Mouse (Mus musculus): Measurements from ENCODE around the gene Phf1. TPM values are rescaled to one million over a fixed set of nuclear protein-coding genes. Genes with fewer than 3 reads are reported as not detected.

Gene Phf1
- polyA plus RNA-seq, 1 experiment from 2014 or later: 23.8 TPM

GRCm38 (mm10) chr17:26947231-26948100, 14.6 kb downstream of the Phf1 start:
- Histone ChIP-seq H3K4me2 (ENCODE audit: low read depth, low read length) (peak overlapping the region; percentile 60), H3K9me3 (ENCODE audit: control insufficient read depth, low read length) (no peaks in the 10 kb centered on the region), H3K27ac (ENCODE audit: low read depth, low read length) (peak overlapping the region; percentile 52), H3K4me3 (ENCODE audit: low read depth, low read length) (no peak overlapping the region), H3K9ac (replicated peaks; ENCODE audit: low read depth, low read length) (no peak overlapping the region; the same call in 1 of the 2 replicates), H3K4me1 (ENCODE audit: control insufficient read depth, insufficient read depth, low read length) (peaks cover 56% of the 10 kb centered on the region), H3K36me3 (ENCODE audit: control insufficient read depth, insufficient read depth, low read length) (no peaks in the 10 kb centered on the region), H3K27me3 (ENCODE audit: control insufficient read depth, insufficient read depth, low read length) (no peaks in the 10 kb centered on the region)
- WGBS: 36% methylated on average over 12 of the region's 12 CpGs
- no peak for ATAC-seq (ENCODE audit: low read depth)

- H3K9me3 ChIP-seq (ENCODE audit: control insufficient read depth, low read length): no peaks in the 10 kb centered on the region
- peaks cover 66% of the 10 kb centered on the region for H3K4me1 ChIP-seq (ENCODE audit: control insufficient read depth, insufficient read depth, low read length)
- peak overlapping the region; percentile 82 for H3K4me2 ChIP-seq (ENCODE audit: low read depth, low read length)
- no peaks in the 10 kb centered on the region for H3K27me3 ChIP-seq (ENCODE audit: control insufficient read depth, insufficient read depth, low read length)
- peak overlapping the region; percentile 76 for H3K9ac ChIP-seq (replicated peaks; ENCODE audit: low read depth, low read length)
- ATAC-seq (ENCODE audit: low read depth): no peak
- peak overlapping the region; percentile 89 for H3K27ac ChIP-seq (ENCODE audit: low read depth, low read length)
- WGBS: 3% methylated on average over 12 of the region's 87 CpGs
- no peaks in the 10 kb centered on the region for H3K36me3 ChIP-seq (ENCODE audit: control insufficient read depth, insufficient read depth, low read length)
- H3K4me3 ChIP-seq (ENCODE audit: low read depth, low read length): peak overlapping the region; percentile 59
These were observed 15.6 kb downstream of the Phf1 start for GRCm38 (mm10) chr17:26948316-26949050.

GRCm38 (mm10) chr17:26949051-26949577, 16.3 kb downstream of the Phf1 start:
- 0 out of 2 replicates have a peak, but pooled peaks have one; percentile 15 for ATAC-seq (ENCODE audit: low read depth)
- H3K36me3 ChIP-seq (ENCODE audit: control insufficient read depth, insufficient read depth, low read length): no peaks in the 10 kb centered on the region
- no peaks in the 10 kb centered on the region for H3K9me3 ChIP-seq (ENCODE audit: control insufficient read depth, low read length)
- no peaks in the 10 kb centered on the region for H3K27me3 ChIP-seq (ENCODE audit: control insufficient read depth, insufficient read depth, low read length)
- H3K27ac ChIP-seq (ENCODE audit: low read depth, low read length): peak overlapping the region; percentile 89
- 8% methylated on average over 12 of the region's 14 CpGs for WGBS
- peak overlapping the region; percentile 59 for H3K4me3 ChIP-seq (ENCODE audit: low read depth, low read length)
- H3K4me2 ChIP-seq (ENCODE audit: low read depth, low read length): peak overlapping the region; percentile 82
- peaks cover 72% of the 10 kb centered on the region for H3K4me1 ChIP-seq (ENCODE audit: control insufficient read depth, insufficient read depth, low read length)
- H3K9ac ChIP-seq (replicated peaks; ENCODE audit: low read depth, low read length): peak overlapping the region; percentile 76

- Histone ChIP-seq H3K27ac (ENCODE audit: low read depth, low read length) (no peak overlapping the region), H3K4me2 (ENCODE audit: low read depth, low read length) (peak overlapping the region; percentile 82), H3K36me3 (ENCODE audit: control insufficient read depth, insufficient read depth, low read length) (peaks cover 2% of the 10 kb centered on the region), H3K9me3 (ENCODE audit: control insufficient read depth, low read length) (no peaks in the 10 kb centered on the region), H3K27me3 (ENCODE audit: control insufficient read depth, insufficient read depth, low read length) (no peaks in the 10 kb centered on the region), H3K4me3 (ENCODE audit: low read depth, low read length) (peak overlapping the region; percentile 59; the same call in 1 of the 2 replicates), H3K4me1 (ENCODE audit: control insufficient read depth, insufficient read depth, low read length) (peaks cover 72% of the 10 kb centered on the region), H3K9ac (replicated peaks; ENCODE audit: low read depth, low read length) (no peak overlapping the region; the same call in 1 of the 2 replicates)
- 37% methylated on average over 5 of the region's 5 CpGs for WGBS
- ATAC-seq (ENCODE audit: low read depth): no peak
These were observed 17.0 kb downstream of the Phf1 start for GRCm38 (mm10) chr17:26949866-26950265.

- Histone ChIP-seq H3K9me3 (ENCODE audit: control insufficient read depth, low read length) (no peaks in the 10 kb centered on the region), H3K9ac (replicated peaks; ENCODE audit: low read depth, low read length) (peak overlapping the region; percentile 51; the same call in 1 of the 2 replicates), H3K4me3 (ENCODE audit: low read depth, low read length) (peak overlapping the region; percentile 35), H3K4me1 (ENCODE audit: control insufficient read depth, insufficient read depth, low read length) (peaks cover 69% of the 10 kb centered on the region), H3K27me3 (ENCODE audit: control insufficient read depth, insufficient read depth, low read length) (no peaks in the 10 kb centered on the region), H3K4me2 (ENCODE audit: low read depth, low read length) (peak overlapping the region; percentile 89), H3K27ac (ENCODE audit: low read depth, low read length) (peak overlapping the region; percentile 60; the same call in 1 of the 2 replicates), H3K36me3 (ENCODE audit: control insufficient read depth, insufficient read depth, low read length) (peaks cover 11% of the 10 kb centered on the region)
- ATAC-seq (ENCODE audit: low read depth): no peak
- WGBS: 31% methylated on average over 7 of the region's 7 CpGs
These were observed 17.9 kb downstream of the Phf1 start for GRCm38 (mm10) chr17:26950560-26951288.

GRCm38 (mm10) chr17:26951406-26951805, 18.6 kb downstream of the Phf1 start:
- peak; percentile 65; the same call in 1 of the 2 replicates for ATAC-seq (ENCODE audit: low read depth)

GRCm38 (mm10) chr17:26951952-26952877, 19.4 kb downstream of the Phf1 start:
- ATAC-seq (ENCODE audit: low read depth): 0 out of 2 replicates have a peak, but pooled peaks have one; percentile 26
- Histone ChIP-seq H3K4me1 (ENCODE audit: control insufficient read depth, insufficient read depth, low read length) (peaks cover 54% of the 10 kb centered on the region), H3K9me3 (ENCODE audit: control insufficient read depth, low read length) (no peaks in the 10 kb centered on the region), H3K9ac (replicated peaks; ENCODE audit: low read depth, low read length) (peak overlapping the region; percentile 51), H3K4me3 (ENCODE audit: low read depth, low read length) (peak overlapping the region; percentile 35), H3K4me2 (ENCODE audit: low read depth, low read length) (peak overlapping the region; percentile 89), H3K36me3 (ENCODE audit: control insufficient read depth, insufficient read depth, low read length) (peaks cover 21% of the 10 kb centered on the region), H3K27me3 (ENCODE audit: control insufficient read depth, insufficient read depth, low read length) (no peaks in the 10 kb centered on the region), H3K27ac (ENCODE audit: low read depth, low read length) (peak overlapping the region; percentile 60; the same call in 1 of the 2 replicates)
- 3% methylated on average over 23 of the region's 23 CpGs for WGBS

More at GRCm38 (mm10) chr17:26951406-26951805, 18.6 kb downstream of the Phf1 start:
- H3K9ac ChIP-seq (replicated peaks; ENCODE audit: low read depth, low read length): peak overlapping the region; percentile 51
- H3K27me3 ChIP-seq (ENCODE audit: control insufficient read depth, insufficient read depth, low read length): no peaks in the 10 kb centered on the region
- peak overlapping the region; percentile 35 for H3K4me3 ChIP-seq (ENCODE audit: low read depth, low read length)
- peak overlapping the region; percentile 60; the same call in 1 of the 2 replicates for H3K27ac ChIP-seq (ENCODE audit: low read depth, low read length)
- H3K4me2 ChIP-seq (ENCODE audit: low read depth, low read length): peak overlapping the region; percentile 89
- WGBS: 0% methylated on average over 7 of the region's 11 CpGs
- peaks cover 14% of the 10 kb centered on the region for H3K36me3 ChIP-seq (ENCODE audit: control insufficient read depth, insufficient read depth, low read length)
- peaks cover 62% of the 10 kb centered on the region for H3K4me1 ChIP-seq (ENCODE audit: control insufficient read depth, insufficient read depth, low read length)
- H3K9me3 ChIP-seq (ENCODE audit: control insufficient read depth, low read length): no peaks in the 10 kb centered on the region

All from neural tube, embryonic 14.5 days (tissue).